Mouse (Mus musculus) kidney, adult 9 months (tissue): Measurements from ENCODE around the gene Atg13.

ENCODE experiments used
- DNase-seq: peaks from one replicate; pipeline ENCODE4 v3.0.0; 2022

Atg13 gene

GRCm38 (mm10) chr2:91645811-91646210 lies 64.6 kb downstream of the Atg13 start:
- no peak for DNase-seq

- no peak for DNase-seq
These were observed 65.0 kb downstream of the Atg13 start for GRCm38 (mm10) chr2:91645354-91645753.

- DNase-seq: no peak
These were observed 66.4 kb downstream of the Atg13 start for GRCm38 (mm10) chr2:91644021-91644420.

GRCm38 (mm10) chr2:91642825-91643415 lies 67.5 kb downstream of the Atg13 start:
- DNase-seq: no peak

GRCm38 (mm10) chr2:91638931-91639330 lies 71.4 kb downstream of the Atg13 start:
- no peak for DNase-seq

GRCm38 (mm10) chr2:91636727-91637338 lies 73.5 kb downstream of the Atg13 start:
- DNase-seq: no peak

GRCm38 (mm10) chr2:91636229-91636628 lies 74.1 kb downstream of the Atg13 start, which contains the start of gene F2:
TSS of gene F2 (minus strand) at chr2:91636414.
- no peak for DNase-seq

- no peak for DNase-seq
These were observed 74.9 kb downstream of the Atg13 start for GRCm38 (mm10) chr2:91635486-91635885.

GRCm38 (mm10) chr2:91634841-91635240 lies 75.5 kb downstream of the Atg13 start:
- DNase-seq: no peak

GRCm38 (mm10) chr2:91633334-91633977 lies 76.9 kb downstream of the Atg13 start:
- DNase-seq: no peak

- no peak for DNase-seq
These were observed 78.1 kb downstream of the Atg13 start for GRCm38 (mm10) chr2:91632316-91632715.

GRCm38 (mm10) chr2:91631826-91632225 lies 78.5 kb downstream of the Atg13 start:
- no peak for DNase-seq

GRCm38 (mm10) chr2:91630384-91630783 lies 80.0 kb downstream of the Atg13 start:
- DNase-seq: no peak

- no peak for DNase-seq
These were observed 80.7 kb downstream of the Atg13 start for GRCm38 (mm10) chr2:91629682-91630081.

- DNase-seq: no peak
These were observed 82.2 kb downstream of the Atg13 start for GRCm38 (mm10) chr2:91628171-91628570.

- DNase-seq: no peak
These were observed 82.9 kb downstream of the Atg13 start for GRCm38 (mm10) chr2:91627486-91627885.
